Mouse (Mus musculus) intestine, postnatal 0 days (tissue): ENCODE data around the gene Trap1. TPM values are rescaled to one million over a fixed set of nuclear protein-coding genes. Genes with fewer than 3 reads are reported as not detected.

Experiments
- ATAC-seq: fragments of 200-750 bp; cut with Nextera tagmentation; 2 replicates; pipeline ENCODE4 v1.8.0; 2017; ENCODE audit warnings: mild to moderate bottlenecking, moderate TSS enrichment, moderate library complexity
- H3K27ac ChIP-seq: fragments of 300-500 bp; sonication (generic); 2 replicates; pipeline ENCODE4 v1.5.1; 2014; ENCODE audit warnings: mild to moderate bottlenecking, low read depth, low read length, moderate library complexity
- H3K27me3 ChIP-seq: fragments of 300-500 bp; sonication (generic); replicated peaks from 2 replicates; pipeline ENCODE4 v1.6.1; 2014; ENCODE audit warnings: low read length, mixed read lengths; ENCODE audit not compliant: control insufficient read depth, insufficient read depth
- H3K36me3 ChIP-seq: fragments of 300-500 bp; sonication (generic); 2 replicates; pipeline ENCODE4 v1.6.1; 2014; ENCODE audit warnings: mild to moderate bottlenecking, moderate library complexity; ENCODE audit not compliant: control insufficient read depth, insufficient read depth
- H3K4me1 ChIP-seq: fragments of 300-500 bp; sonication (generic); replicated peaks from 2 replicates; pipeline ENCODE4 v1.6.1; 2014; ENCODE audit warnings: antibody characterized with exemption, low read length, mixed read lengths; ENCODE audit not compliant: control insufficient read depth, insufficient read depth
- H3K4me2 ChIP-seq: fragments of 300-500 bp; sonication (generic); replicated peaks from 2 replicates; pipeline ENCODE4 v1.6.1; 2014; ENCODE audit warnings: low read depth, mild to moderate bottlenecking, moderate library complexity
- H3K4me3 ChIP-seq: fragments of 300-500 bp; sonication (generic); 2 replicates; pipeline ENCODE4 v1.5.1; 2014; ENCODE audit warnings: low read depth, low read length
- H3K9ac ChIP-seq: fragments of 300-500 bp; sonication (generic); 2 replicates; pipeline ENCODE4 v1.6.1; 2014; ENCODE audit warnings: mild to moderate bottlenecking, low read depth, low read length
- H3K9me3 ChIP-seq: fragments of 300-500 bp; sonication (generic); 2 replicates; pipeline ENCODE4 v1.6.1; 2016; ENCODE audit warnings: mixed run types; ENCODE audit not compliant: control insufficient read depth
- CTCF ChIP-seq: sonication (generic); IDR thresholded peaks from 2 replicates; pipeline ENCODE4 v1.5.1; 2016; ENCODE audit warnings: low read depth, mild to moderate bottlenecking, control low read depth, antibody characterized with exemption, moderate library complexity
- WGBS: fragments of 180-500 bp; shearing (Covaris S2); extraction: QIAGEN DNeasy Blood & Tissue Kit; methylation state at CpG from one replicate; pipeline ENCODE4 v1.1.7; 2014; 5-methylcytosine and 5-hydroxymethylcytosine counted together
- polyA plus RNA-seq: library from polyadenylated mRNA; unstranded; fragments of >200 nt; fragmentation: Nextera tagmentation; extraction: Ambion mirVana; gene quantifications from 2 replicates; pipeline ENCODE4 v1.2.1, GENCODE M21; 2015

Gene Trap1
- polyA plus RNA-seq, 1 experiment from 2014 or later, result 35.3 TPM

- H3K4me2 ChIP-seq, result no peak overlapping the region
- WGBS, result 93% methylated on average over 2 of the region's 2 CpGs
- ATAC-seq, result 0 out of 2 replicates have a peak, but pooled peaks have one; percentile 13
Observed at GRCm38 (mm10) chr16:4044093-4044492, 33.5 kb downstream of the Trap1 start.

GRCm38 (mm10) chr16:4041646-4042045, 36.0 kb downstream of the Trap1 start:
- WGBS, result 98% methylated on average over 4 of the region's 4 CpGs
- Histone ChIP-seq H3K9ac (no peak overlapping the region), H3K4me1 (no peaks in the 10 kb centered on the region; the same call in 1 of the 2 replicates), H3K4me2 (no peak overlapping the region), H3K27me3 (no peaks in the 10 kb centered on the region), H3K4me3 (no peak overlapping the region), H3K9me3 (no peaks in the 10 kb centered on the region), H3K36me3 (peaks cover 62% of the 10 kb centered on the region), H3K27ac (no peak overlapping the region)
- no peak for ATAC-seq
- TF ChIP-seq CTCF, result no peak

More at GRCm38 (mm10) chr16:4044093-4044492, 33.5 kb downstream of the Trap1 start:
- no peak overlapping the region for H3K9ac ChIP-seq
- H3K36me3 ChIP-seq, result peaks cover 70% of the 10 kb centered on the region
- H3K27ac ChIP-seq, result no peak overlapping the region
- no peaks in the 10 kb centered on the region for H3K9me3 ChIP-seq
- no peaks in the 10 kb centered on the region for H3K4me1 ChIP-seq
- TF ChIP-seq CTCF, result no peak
- H3K27me3 ChIP-seq, result no peaks in the 10 kb centered on the region
- H3K4me3 ChIP-seq, result no peak overlapping the region

DNA sequence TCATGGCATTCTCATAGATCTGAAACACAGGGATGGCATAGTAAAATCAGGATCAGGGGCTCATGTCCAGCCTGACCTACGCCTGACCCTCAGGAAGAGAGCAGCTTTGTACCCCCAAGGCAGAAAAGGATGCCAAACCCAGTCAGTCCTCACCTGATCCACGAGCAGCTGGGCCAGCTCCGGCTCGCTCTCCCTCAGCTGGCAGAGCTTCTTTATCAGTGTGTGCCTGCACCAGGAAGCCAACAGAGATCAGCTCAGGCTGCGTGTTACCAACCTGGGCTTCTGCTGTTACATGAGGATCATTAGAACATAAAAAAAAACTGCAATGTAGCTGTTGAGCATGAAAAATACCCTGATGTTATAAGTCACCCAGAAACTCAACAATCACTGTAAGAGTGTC, 37.4 kb downstream of the Trap1 start:
- Histone ChIP-seq H3K9ac (no peak overlapping the region), H3K4me2 (no peak overlapping the region), H3K27ac (no peak overlapping the region), H3K27me3 (no peaks in the 10 kb centered on the region), H3K9me3 (no peaks in the 10 kb centered on the region), H3K36me3 (peaks cover 48% of the 10 kb centered on the region), H3K4me3 (no peak overlapping the region), H3K4me1 (no peaks in the 10 kb centered on the region; the same call in 1 of the 2 replicates)
- no peak for ATAC-seq
- WGBS, result 89% methylated on average over 5 of the region's 5 CpGs
- TF ChIP-seq CTCF, result no peak

DNA sequence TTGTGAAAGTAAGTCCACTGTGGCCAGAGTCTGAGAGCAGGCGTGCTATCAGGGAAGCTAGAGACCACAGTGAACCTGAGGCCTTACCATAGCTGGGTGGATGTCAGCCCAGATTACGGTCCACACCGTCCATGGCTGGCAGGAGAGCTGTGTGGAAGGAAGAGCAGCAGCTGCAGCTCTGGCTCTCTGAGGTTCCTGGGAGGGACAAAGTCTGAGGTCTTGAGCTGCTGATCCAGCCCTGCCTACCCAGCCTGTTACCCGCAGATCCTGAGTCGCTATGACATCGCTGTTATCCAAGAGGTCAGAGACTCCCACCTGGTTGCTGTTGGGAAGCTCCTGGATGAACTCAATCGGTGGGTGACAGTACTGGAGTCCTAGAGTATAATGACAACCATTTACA, 39.9 kb downstream of the Trap1 start:
- 78% methylated on average over 7 of the region's 7 CpGs for WGBS
- H3K4me2 ChIP-seq, result no peak overlapping the region; the same call in 1 of the 2 replicates
- H3K27me3 ChIP-seq, result no peaks in the 10 kb centered on the region
- H3K9ac ChIP-seq, result no peak overlapping the region
- H3K9me3 ChIP-seq, result no peaks in the 10 kb centered on the region
- TF ChIP-seq CTCF, result no peak
- H3K27ac ChIP-seq, result no peak overlapping the region
- no peak overlapping the region for H3K4me3 ChIP-seq
- no peaks in the 10 kb centered on the region; the same call in 1 of the 2 replicates for H3K4me1 ChIP-seq
- 0 out of 2 replicates have a peak, but pooled peaks have one; percentile 15 for ATAC-seq
- H3K36me3 ChIP-seq, result peaks cover 40% of the 10 kb centered on the region

DNA sequence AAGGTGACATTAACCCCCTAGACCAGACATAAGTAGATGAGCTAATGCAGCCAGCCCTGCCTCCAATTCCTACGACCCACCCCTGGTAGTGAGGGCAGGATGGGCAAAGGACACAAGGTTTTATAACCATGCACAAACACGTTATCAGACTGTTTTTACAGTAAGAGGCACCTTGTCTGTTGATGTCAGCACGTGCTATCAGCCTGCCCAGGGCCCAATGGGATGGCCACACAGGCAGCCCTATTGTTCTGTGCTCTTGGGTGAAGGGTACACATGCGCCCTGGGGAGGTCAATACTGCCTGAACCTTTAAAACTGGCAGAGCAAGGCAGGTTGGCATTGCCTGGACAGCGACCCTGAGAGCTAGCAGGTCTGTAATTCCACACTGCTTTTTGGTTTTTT, 40.8 kb downstream of the Trap1 start, which contains the start of gene Dnase1:
TSS of gene Dnase1 (plus strand) at position 136 of the 400 bp plus-strand sequence.
- Histone ChIP-seq H3K36me3 (peaks cover 40% of the 10 kb centered on the region), H3K4me1 (no peaks in the 10 kb centered on the region; the same call in 1 of the 2 replicates), H3K4me2 (no peak within 1 kb of the TSS; the same call in 1 of the 2 replicates), H3K9ac (no peak within 1 kb of the TSS), H3K27ac (no peak within 1 kb of the TSS), H3K9me3 (no peaks in the 10 kb centered on the region), H3K27me3 (no peaks in the 10 kb centered on the region), H3K4me3 (no peak within 1 kb of the TSS)
- TF ChIP-seq CTCF, result no peak
- 42% methylated on average over 5 of the region's 5 CpGs for WGBS
- ATAC-seq, result peak; percentile 39

- Histone ChIP-seq H3K27me3 (no peaks in the 10 kb centered on the region), H3K27ac (no peak overlapping the region), H3K9ac (no peak overlapping the region), H3K4me3 (no peak overlapping the region), H3K4me2 (no peak overlapping the region), H3K9me3 (no peaks in the 10 kb centered on the region), H3K36me3 (peaks cover 27% of the 10 kb centered on the region), H3K4me1 (no peaks in the 10 kb centered on the region; the same call in 1 of the 2 replicates)
- no peak for TF ChIP-seq CTCF
- WGBS, result 94% methylated on average over 2 of the region's 2 CpGs
- no peak for ATAC-seq
Observed at GRCm38 (mm10) chr16:4035575-4035974, 42.1 kb downstream of the Trap1 start.
